Mouse (Mus musculus) layer of hippocampus, adult 2 months (tissue): ENCODE results near the gene Fam69a. TPM values are rescaled to one million over a fixed set of nuclear protein-coding genes. Genes with fewer than 3 reads are reported as not detected.
"Not testable (repeated sequence)": the region's sequence is repeated elsewhere in the genome, so short reads cannot be mapped to it uniquely, and the experiment has no call there.

ENCODE experiments used
- DNase-seq, 2 experiments: peaks; one replicate each; pipeline ENCODE4 v3.0.0; 2022; ENCODE audit warnings: low spot score in 2 of 2
- H3K27ac ChIP-seq: fragments of 200-600 bp; 2 replicates; pipeline ENCODE4 v1.8.1; 2022
- H3K4me3 ChIP-seq: fragments of 200-600 bp; 2 replicates; pipeline ENCODE4 v1.8.1; 2022; ENCODE audit warnings: mild to moderate bottlenecking
- CTCF ChIP-seq: fragments of 200-600 bp; conservative IDR thresholded peaks from 2 replicates; pipeline ENCODE4 v1.8.1; 2022; ENCODE audit warnings: antibody characterized with exemption, mild to moderate bottlenecking, moderate library complexity
- long read RNA-seq, 2 experiments: library from polyadenylated mRNA; stranded (forward); transcript quantifications; one replicate each; pipeline ENCODE4 v2.0.0; 2021; ENCODE audit warnings: borderline mapping rate in 2 of 2
- total RNA-seq, 2 experiments: library from RNA; stranded (reverse); gene quantifications; 2 replicates each; pipeline ENCODE4 v1.2.3; 2021

The Fam69a gene
- total RNA-seq = 10 to 100 TPM; 36.2 to 40.0 TPM
- long read RNA-seq, experiment 1, transcript Fam69a-201 (5 exons, 2,721 nt) = major isoform, 27 of 32 reads
- long read RNA-seq, experiment 1, partial matches to known transcripts = 0 of 32 reads
- long read RNA-seq, experiment 1, other reads (novel, unspliced or antisense) = 5 of 32 reads
- long read RNA-seq, experiment 2, transcript Fam69a-201 (5 exons, 2,721 nt) = major isoform, 52 of 57 reads
- long read RNA-seq, experiment 2, partial matches to known transcripts = 1 of 57 reads
- long read RNA-seq, experiment 2, other reads (novel, unspliced or antisense) = 3 of 57 reads

GRCm38 (mm10) chr5:107986967-107987834, at the start of gene Fam69a:
Gene Fam69a, minus strand, starts transcription at chr5:107987085.
- TF ChIP-seq CTCF = no peak
- peak within 1 kb of the TSS; percentile 74 for H3K4me3 ChIP-seq
- peak; percentile 79 to 84 for DNase-seq
- peak within 1 kb of the TSS; percentile 95 for H3K27ac ChIP-seq

GRCm38 (mm10) chr5:108035523-108035922, 48.6 kb upstream of the Fam69a start:
- DNase-seq = no peak
- Histone ChIP-seq H3K4me3 (no peak overlapping the region), H3K27ac (no peak overlapping the region)
- TF ChIP-seq CTCF = no peak

- DNase-seq = peak; percentile 34 to 46
- H3K4me3 ChIP-seq = no peak overlapping the region
- TF ChIP-seq CTCF = peak; percentile 82
- no peak overlapping the region for H3K27ac ChIP-seq
Measured at GRCm38 (mm10) chr5:108034194-108034593, 47.3 kb upstream of the Fam69a start.

- no peak for DNase-seq
- TF ChIP-seq CTCF = no peak
- Histone ChIP-seq H3K4me3 (no peak overlapping the region), H3K27ac (no peak overlapping the region)
Measured at GRCm38 (mm10) chr5:108031267-108031666, 44.4 kb upstream of the Fam69a start.

- peak; percentile 67 for TF ChIP-seq CTCF
- no peak overlapping the region for H3K4me3 ChIP-seq
- no peak overlapping the region for H3K27ac ChIP-seq
- DNase-seq = no peak
Measured at GRCm38 (mm10) chr5:108029968-108030367, 43.1 kb upstream of the Fam69a start.

- not testable (repeated sequence) for H3K27ac ChIP-seq, H3K4me3 ChIP-seq
- DNase-seq = peak in 1 of 2 experiments; percentile 32
Measured at GRCm38 (mm10) chr5:108028797-108029536, 42.1 kb upstream of the Fam69a start.

- no peak for TF ChIP-seq CTCF
- DNase-seq = no peak
- H3K27ac ChIP-seq = no peak overlapping the region
- H3K4me3 ChIP-seq = no peak overlapping the region
Measured at GRCm38 (mm10) chr5:108028230-108028629, 41.3 kb upstream of the Fam69a start.

GRCm38 (mm10) chr5:108021346-108021745, 34.5 kb upstream of the Fam69a start:
- no peak overlapping the region for H3K27ac ChIP-seq
- DNase-seq = no peak
- no peak overlapping the region for H3K4me3 ChIP-seq
- no peak for TF ChIP-seq CTCF

- Histone ChIP-seq H3K27ac (no peak overlapping the region), H3K4me3 (no peak overlapping the region)
- peak; percentile 27; the same call in 1 of the 2 replicates for TF ChIP-seq CTCF
- no peak for DNase-seq
Measured at GRCm38 (mm10) chr5:108019367-108019766, 32.5 kb upstream of the Fam69a start.

- no peak for DNase-seq
- no peak for TF ChIP-seq CTCF
- no peak overlapping the region for H3K27ac ChIP-seq
- no peak overlapping the region for H3K4me3 ChIP-seq
Measured at GRCm38 (mm10) chr5:108017232-108017631, 30.3 kb upstream of the Fam69a start.

- Histone ChIP-seq H3K27ac (no peak overlapping the region), H3K4me3 (no peak overlapping the region)
- TF ChIP-seq CTCF = no peak
- no peak for DNase-seq
Measured at GRCm38 (mm10) chr5:108015422-108015821, 28.5 kb upstream of the Fam69a start.

- DNase-seq = no peak
- H3K27ac ChIP-seq = no peak overlapping the region
- no peak for TF ChIP-seq CTCF
- H3K4me3 ChIP-seq = no peak overlapping the region
Measured at GRCm38 (mm10) chr5:108014173-108014572, 27.3 kb upstream of the Fam69a start.

- no peak for TF ChIP-seq CTCF
- Histone ChIP-seq H3K4me3 (no peak overlapping the region), H3K27ac (no peak overlapping the region)
- DNase-seq = no peak
Measured at GRCm38 (mm10) chr5:108009721-108010120, 22.8 kb upstream of the Fam69a start.
